Mouse (Mus musculus) lung, adult 18-20 months (tissue): ENCODE measurements around the gene Tnfsf15.

ENCODE experiments used
- DNase-seq, 2 experiments: peaks; one replicate each; pipeline ENCODE4 v3.0.0; 2022; ENCODE audit warnings: mixed read lengths in 2 of 2

The Tnfsf15 gene

GRCm38 (mm10) chr4:63683056-63683455, 61.9 kb downstream of the Tnfsf15 start:
- DNase-seq: peak in 1 of 2 experiments; percentile 26

- DNase-seq: no peak
Measured at GRCm38 (mm10) chr4:63682441-63682840, 62.5 kb downstream of the Tnfsf15 start.

- DNase-seq: no peak
Measured at GRCm38 (mm10) chr4:63681557-63681956, 63.4 kb downstream of the Tnfsf15 start.
